Mouse (Mus musculus): ENCODE results near the gene Vamp1. TPM values are rescaled to one million over a fixed set of nuclear protein-coding genes. Genes with fewer than 3 reads are reported as not detected.

The Vamp1 gene
- total and polyA plus RNA-seq, 2 experiments: 2.0 to 5.5 TPM

DNA sequence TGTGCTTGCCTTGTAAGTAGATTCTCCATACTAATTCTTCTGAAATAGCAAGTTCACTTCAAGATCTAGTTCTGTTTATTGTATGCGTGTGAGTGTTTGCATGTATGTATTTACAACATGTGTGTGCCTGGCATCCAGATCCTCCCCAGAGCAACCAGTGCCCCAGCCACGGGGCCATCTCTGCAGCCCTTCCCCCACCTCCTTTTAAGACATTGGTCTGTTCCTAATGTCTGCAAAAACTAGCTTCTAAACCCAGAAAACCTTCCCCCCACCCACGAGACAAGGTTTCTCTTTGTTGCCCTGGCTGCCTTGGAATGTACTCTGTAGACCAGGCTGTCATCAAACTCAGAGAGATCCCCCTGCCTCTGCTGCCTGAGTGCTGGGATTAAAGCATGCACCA is 7.2 kb downstream of the Vamp1 start:
- 80% methylated on average over 3 of the region's 3 CpGs for WGBS

DNA sequence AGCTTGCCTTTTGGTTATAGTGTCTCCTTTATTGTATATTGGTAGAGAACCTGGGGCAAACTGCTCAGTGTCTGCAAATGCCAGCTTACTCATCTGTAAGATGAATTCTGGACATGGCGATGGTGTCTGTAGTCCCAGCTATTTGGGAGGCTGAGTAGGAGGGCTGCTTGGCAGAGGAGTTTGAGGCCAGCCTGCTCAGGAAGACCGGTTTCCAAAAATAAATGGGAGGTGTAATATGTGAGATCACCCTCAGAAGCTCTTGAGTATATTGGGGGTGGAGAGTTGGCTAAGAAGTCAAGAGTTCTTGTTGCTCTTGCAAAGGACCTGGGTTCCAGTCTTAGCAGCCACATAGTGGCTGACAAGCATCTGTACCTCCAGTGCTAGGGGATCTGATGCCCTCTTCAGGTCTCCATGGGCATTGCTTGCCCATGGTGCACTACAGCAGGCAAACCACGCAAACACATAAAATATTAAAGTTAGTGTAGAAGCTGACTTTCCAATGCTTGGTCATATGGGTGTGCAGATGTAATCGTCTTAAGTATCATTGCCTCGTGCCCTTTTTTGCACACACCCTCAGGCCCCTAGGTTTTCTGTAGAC is 10.3 kb downstream of the Vamp1 start:
- 87% methylated on average over 5 of the region's 5 CpGs for WGBS
- TF ChIP-seq CTCF (IDR thresholded peaks at IDR 0.05; ENCODE audit: low read depth, low read length): peak; percentile 71
- no peak for TF ChIP-seq POLR2A (IDR thresholded peaks at IDR 0.05; ENCODE audit: extremely low read depth, insufficient read depth, low read length)
- Histone ChIP-seq H3K4me3 (ENCODE audit: insufficient read depth, low read depth, low read length) (no peak overlapping the region), H3K4me1 (ENCODE audit: control insufficient read depth, insufficient read depth, low read length) (peaks cover 1% of the 10 kb centered on the region), H3K9ac (ENCODE audit: low read depth, low read length) (no peak overlapping the region), H3K27ac (replicated peaks; ENCODE audit: insufficient read depth, low read depth, low read length) (no peak overlapping the region), H3K36me3 (ENCODE audit: control insufficient read depth, insufficient read depth, low read length) (peaks cover 41% of the 10 kb centered on the region; the same call in 1 of the 2 replicates), H3K27me3 (ENCODE audit: control insufficient read depth, insufficient read depth, low read length) (no peaks in the 10 kb centered on the region), H3K79me2 (ENCODE audit: control insufficient read depth, insufficient read depth, low read length) (peaks cover 2% of the 10 kb centered on the region; the same call in 1 of the 2 replicates)
- peak; percentile 9 for DNase-seq (ENCODE audit: extremely low read depth, low read depth, low spot score)

More for the DNA sequence above, 7.2 kb downstream of the Vamp1 start:
- no peak for DNase-seq (ENCODE audit: extremely low read depth, low read depth, low spot score)
- H3K4me1 ChIP-seq (ENCODE audit: control insufficient read depth, insufficient read depth, low read length): no peaks in the 10 kb centered on the region
- H3K79me2 ChIP-seq (ENCODE audit: control insufficient read depth, insufficient read depth, low read length): no peaks in the 10 kb centered on the region
- H3K4me3 ChIP-seq (ENCODE audit: insufficient read depth, low read depth, low read length): no peak overlapping the region
- H3K36me3 ChIP-seq (ENCODE audit: control insufficient read depth, insufficient read depth, low read length): peaks cover 33% of the 10 kb centered on the region; the same call in 1 of the 2 replicates
- H3K9ac ChIP-seq (ENCODE audit: low read depth, low read length): no peak overlapping the region
- H3K27me3 ChIP-seq (ENCODE audit: control insufficient read depth, insufficient read depth, low read length): no peaks in the 10 kb centered on the region
- H3K27ac ChIP-seq (replicated peaks; ENCODE audit: insufficient read depth, low read depth, low read length): no peak overlapping the region
- TF ChIP-seq CTCF (IDR thresholded peaks at IDR 0.05; ENCODE audit: low read depth, low read length) (no peak), POLR2A (IDR thresholded peaks at IDR 0.05; ENCODE audit: extremely low read depth, insufficient read depth, low read length) (no peak)

DNA sequence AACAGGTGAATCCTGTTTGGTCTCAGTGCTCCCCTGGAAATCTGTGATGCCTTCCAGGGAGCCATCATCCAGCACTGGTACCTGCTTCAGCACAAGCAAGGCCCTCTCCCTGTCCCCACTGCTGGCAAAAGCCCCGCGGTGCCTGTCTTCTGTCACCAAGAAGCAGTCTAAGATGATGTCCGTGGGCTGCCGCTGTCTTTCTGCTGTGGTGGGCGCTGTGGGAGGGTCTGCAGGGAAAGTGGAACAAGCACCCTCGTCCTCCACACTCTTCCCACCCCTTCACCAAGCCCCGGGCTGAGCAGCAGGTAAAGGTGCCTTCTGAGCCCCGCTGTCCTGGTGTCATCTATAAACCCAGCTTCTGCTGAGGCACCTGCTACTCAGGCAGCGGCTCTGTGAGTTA is 15.2 kb downstream of the Vamp1 start:
- no peak for DNase-seq (ENCODE audit: extremely low read depth, low read depth, low spot score)
- TF ChIP-seq POLR2A (IDR thresholded peaks at IDR 0.05; ENCODE audit: extremely low read depth, insufficient read depth, low read length) (no peak), CTCF (IDR thresholded peaks at IDR 0.05; ENCODE audit: low read depth, low read length) (no peak)
- H3K4me1 ChIP-seq (ENCODE audit: control insufficient read depth, insufficient read depth, low read length): peaks cover 6% of the 10 kb centered on the region
- H3K36me3 ChIP-seq (ENCODE audit: control insufficient read depth, insufficient read depth, low read length): peaks cover 19% of the 10 kb centered on the region; the same call in 1 of the 2 replicates
- H3K79me2 ChIP-seq (ENCODE audit: control insufficient read depth, insufficient read depth, low read length): peaks cover 4% of the 10 kb centered on the region; the same call in 1 of the 2 replicates
- WGBS: 73% methylated on average over 9 of the region's 9 CpGs
- no peak overlapping the region for H3K9ac ChIP-seq (ENCODE audit: low read depth, low read length)
- no peak overlapping the region for H3K4me3 ChIP-seq (ENCODE audit: insufficient read depth, low read depth, low read length)
- no peaks in the 10 kb centered on the region for H3K27me3 ChIP-seq (ENCODE audit: control insufficient read depth, insufficient read depth, low read length)
- no peak overlapping the region for H3K27ac ChIP-seq (replicated peaks; ENCODE audit: insufficient read depth, low read depth, low read length)

DNA sequence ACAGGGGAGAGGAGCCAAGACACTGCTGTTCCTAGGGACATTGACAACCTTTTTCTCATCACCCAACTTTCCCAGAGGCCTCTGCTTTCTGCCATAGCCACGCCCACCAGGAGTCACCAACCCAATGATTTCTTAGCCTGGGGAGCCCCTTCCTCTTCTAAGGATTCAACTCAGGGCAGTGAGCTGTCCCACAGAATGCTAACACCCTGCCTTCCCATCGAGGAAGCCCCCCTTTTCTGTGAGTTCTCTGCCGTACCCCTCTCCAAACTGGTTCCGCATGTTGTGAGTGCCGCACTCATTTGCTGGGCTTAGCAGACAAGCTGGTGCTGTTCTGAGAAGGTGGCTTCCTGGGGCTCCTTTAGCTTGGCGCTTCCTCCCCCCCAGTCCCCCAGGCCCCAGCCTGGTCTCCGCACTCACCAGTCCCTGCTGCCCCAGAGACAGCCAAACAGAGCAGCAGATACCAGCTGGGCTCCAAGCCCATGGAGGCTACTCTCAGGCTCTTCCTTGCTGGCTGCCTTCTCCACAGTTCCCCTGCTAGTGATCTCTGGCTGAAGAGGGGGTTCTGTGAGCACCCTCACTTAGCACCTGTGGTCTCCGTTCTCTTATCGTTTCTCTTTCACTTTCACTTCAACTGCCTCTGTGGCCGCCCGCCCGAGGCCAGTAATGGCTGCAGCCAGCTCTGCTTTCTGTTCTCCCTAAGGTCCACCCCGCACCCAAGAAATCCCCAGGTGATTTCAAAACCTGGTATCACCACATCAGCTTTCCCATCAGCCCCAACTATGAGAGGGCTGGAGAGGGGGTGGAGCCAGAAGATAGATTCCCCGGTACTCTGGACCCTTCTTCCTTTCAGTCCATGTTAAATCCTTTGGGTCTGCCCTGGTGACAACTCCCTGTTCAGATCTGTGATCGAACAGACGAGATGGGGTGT is 16.0 kb downstream of the Vamp1 start, which contains the start of gene Tapbpl:
Gene Tapbpl, minus strand, starts transcription at position 744 of the 928 bp plus-strand sequence.
- H3K79me2 ChIP-seq (ENCODE audit: control insufficient read depth, insufficient read depth, low read length): peaks cover 4% of the 10 kb centered on the region; the same call in 1 of the 2 replicates
- peak; percentile 72 for DNase-seq (ENCODE audit: extremely low read depth, low read depth, low spot score)
- H3K4me1 ChIP-seq (ENCODE audit: control insufficient read depth, insufficient read depth, low read length): peaks cover 6% of the 10 kb centered on the region
- WGBS: under 1% methylated on average over 16 of the region's 16 CpGs
- no peaks in the 10 kb centered on the region for H3K27me3 ChIP-seq (ENCODE audit: control insufficient read depth, insufficient read depth, low read length)
- peak within 1 kb of the TSS; percentile 92 for H3K27ac ChIP-seq (replicated peaks; ENCODE audit: insufficient read depth, low read depth, low read length)
- peak within 1 kb of the TSS; percentile 90 for H3K4me3 ChIP-seq (ENCODE audit: insufficient read depth, low read depth, low read length)
- H3K36me3 ChIP-seq (ENCODE audit: control insufficient read depth, insufficient read depth, low read length): peaks cover 13% of the 10 kb centered on the region; the same call in 1 of the 2 replicates
- TF ChIP-seq POLR2A (IDR thresholded peaks at IDR 0.05; ENCODE audit: extremely low read depth, insufficient read depth, low read length): 0 out of 2 replicates have a peak, but pooled peaks have one; percentile 44
- no peak for TF ChIP-seq CTCF (IDR thresholded peaks at IDR 0.05; ENCODE audit: low read depth, low read length)
- H3K9ac ChIP-seq (ENCODE audit: low read depth, low read length): peak within 1 kb of the TSS; percentile 91

DNA sequence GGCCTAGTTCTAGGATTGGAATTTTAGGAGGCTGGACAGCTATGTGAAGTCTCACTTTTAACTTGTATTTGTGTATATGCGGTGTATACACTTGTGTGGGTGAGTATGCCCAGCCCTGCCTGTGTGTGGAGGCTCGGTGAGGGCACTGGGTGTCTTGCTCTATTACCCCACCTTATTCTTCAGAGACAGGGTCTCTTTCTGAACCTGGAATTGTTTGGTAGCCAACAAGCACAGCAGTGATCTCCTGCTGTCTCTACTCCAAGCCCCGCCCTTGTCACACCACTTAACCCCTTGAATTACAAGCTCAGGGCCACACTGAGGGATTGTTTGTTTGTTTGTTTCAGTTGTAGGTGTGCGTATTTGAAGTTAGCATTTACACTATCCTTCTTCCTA is 16.7 kb downstream of the Vamp1 start:
- TF ChIP-seq CTCF (IDR thresholded peaks at IDR 0.05; ENCODE audit: low read depth, low read length): no peak
- no peak for TF ChIP-seq POLR2A (IDR thresholded peaks at IDR 0.05; ENCODE audit: extremely low read depth, insufficient read depth, low read length)
- peaks cover 6% of the 10 kb centered on the region for H3K4me1 ChIP-seq (ENCODE audit: control insufficient read depth, insufficient read depth, low read length)
- peak overlapping the region; percentile 92 for H3K27ac ChIP-seq (replicated peaks; ENCODE audit: insufficient read depth, low read depth, low read length)
- H3K36me3 ChIP-seq (ENCODE audit: control insufficient read depth, insufficient read depth, low read length): peaks cover 10% of the 10 kb centered on the region; the same call in 1 of the 2 replicates
- no peaks in the 10 kb centered on the region for H3K27me3 ChIP-seq (ENCODE audit: control insufficient read depth, insufficient read depth, low read length)
- peak; percentile 61 for DNase-seq (ENCODE audit: extremely low read depth, low read depth, low spot score)
- peak overlapping the region; percentile 90 for H3K4me3 ChIP-seq (ENCODE audit: insufficient read depth, low read depth, low read length)
- peaks cover 4% of the 10 kb centered on the region; the same call in 1 of the 2 replicates for H3K79me2 ChIP-seq (ENCODE audit: control insufficient read depth, insufficient read depth, low read length)
- H3K9ac ChIP-seq (ENCODE audit: low read depth, low read length): peak overlapping the region; percentile 91
- WGBS: 11% methylated on average over 4 of the region's 4 CpGs
